Mouse (Mus musculus) lung, embryonic 15.5 days (tissue): ENCODE measurements around the gene Arhgap24. TPM values are rescaled to one million over a fixed set of nuclear protein-coding genes. Genes with fewer than 3 reads are reported as not detected.
A peak's percentile ranks its signal among the peaks of the same experiment; 100 is the strongest.
"Not testable (repeated sequence)": the region's sequence is repeated elsewhere in the genome, so short reads cannot be mapped to it uniquely, and the experiment has no call there.

Source experiments
- ATAC-seq: fragments of 200-750 bp; cut with Nextera tagmentation; 2 replicates; pipeline ENCODE4 v1.8.0; 2017; ENCODE audit warnings: moderate number of reproducible peaks, borderline replicate concordance; ENCODE audit not compliant: low FRiP score, low TSS enrichment; ENCODE audit errors: extremely low read depth
- H3K27ac ChIP-seq: fragments of 300-500 bp; sonication (generic); 2 replicates; pipeline ENCODE4 v1.5.1; 2015; ENCODE audit warnings: moderate library complexity, mild to moderate bottlenecking, inconsistent platforms
- H3K27me3 ChIP-seq: fragments of 300-500 bp; sonication (generic); 2 replicates; pipeline ENCODE4 v1.6.1; 2015; ENCODE audit warnings: inconsistent platforms
- H3K36me3 ChIP-seq: fragments of 300-500 bp; sonication (generic); 2 replicates; pipeline ENCODE4 v1.6.1; 2015; ENCODE audit warnings: inconsistent platforms
- H3K4me1 ChIP-seq: fragments of 300-500 bp; sonication (generic); 2 replicates; pipeline ENCODE4 v1.6.1; 2015; ENCODE audit warnings: inconsistent platforms
- H3K4me2 ChIP-seq: fragments of 300-500 bp; sonication (generic); 2 replicates; pipeline ENCODE4 v1.6.1; 2015; ENCODE audit warnings: inconsistent platforms, mild to moderate bottlenecking, moderate library complexity
- H3K4me3 ChIP-seq: fragments of 300-500 bp; sonication (generic); 2 replicates; pipeline ENCODE4 v1.5.1; 2015; ENCODE audit warnings: mild to moderate bottlenecking, inconsistent platforms
- H3K9ac ChIP-seq: fragments of 300-500 bp; sonication (generic); 2 replicates; pipeline ENCODE4 v1.6.1; 2015; ENCODE audit warnings: inconsistent platforms
- H3K9me3 ChIP-seq: fragments of 300-500 bp; sonication (generic); 2 replicates; pipeline ENCODE4 v1.6.1; 2016; ENCODE audit warnings: inconsistent platforms
- WGBS: fragments of 180-500 bp; shearing (Covaris S2); methylation state at CpG from one replicate; pipeline ENCODE4 v1.1.7; 2015; 5-methylcytosine and 5-hydroxymethylcytosine counted together
- polyA plus RNA-seq: library from polyadenylated mRNA; unstranded; fragments of >200 nt; fragmentation: Nextera tagmentation; extraction: Ambion mirVana; gene quantifications from 2 replicates; pipeline ENCODE4 v1.2.1, GENCODE M21; 2015

Gene Arhgap24
- polyA plus RNA-seq, 1 experiment from 2014 or later = 35.3 TPM

GRCm38 (mm10) chr5:102926786-102927185 is 445.6 kb downstream of the Arhgap24 start:
- ATAC-seq = no peak

GRCm38 (mm10) chr5:102930161-102930560 is 449.0 kb downstream of the Arhgap24 start:
- Histone ChIP-seq H3K4me1 (no peaks in the 10 kb centered on the region), H3K4me2 (no peak overlapping the region), H3K9ac (no peak overlapping the region), H3K36me3 (no peaks in the 10 kb centered on the region), H3K9me3 (no peaks in the 10 kb centered on the region), H3K4me3 (no peak overlapping the region), H3K27ac (no peak overlapping the region), H3K27me3 (no peaks in the 10 kb centered on the region)
- WGBS = 50% methylated on average over 6 of the region's 6 CpGs
- no peak for ATAC-seq

More at GRCm38 (mm10) chr5:102926786-102927185, 445.6 kb downstream of the Arhgap24 start:
- no peak overlapping the region for H3K4me3 ChIP-seq
- no peaks in the 10 kb centered on the region for H3K9me3 ChIP-seq
- 76% methylated on average over 5 of the region's 5 CpGs for WGBS
- no peaks in the 10 kb centered on the region for H3K27me3 ChIP-seq
- H3K4me1 ChIP-seq = no peaks in the 10 kb centered on the region
- H3K9ac ChIP-seq = no peak overlapping the region
- no peak overlapping the region for H3K27ac ChIP-seq
- H3K36me3 ChIP-seq = no peaks in the 10 kb centered on the region
- no peak overlapping the region for H3K4me2 ChIP-seq

- not testable (repeated sequence) for H3K4me2 ChIP-seq, ATAC-seq, H3K9ac ChIP-seq, H3K27ac ChIP-seq, H3K4me1 ChIP-seq, H3K36me3 ChIP-seq, H3K4me3 ChIP-seq, H3K27me3 ChIP-seq, H3K9me3 ChIP-seq
- WGBS = 71% methylated on average over 17 of the region's 17 CpGs
Observed at GRCm38 (mm10) chr5:102943864-102944630, 462.9 kb downstream of the Arhgap24 start.

- peak overlapping the region; percentile 38; the same call in 1 of the 2 replicates for H3K4me2 ChIP-seq
- no peaks in the 10 kb centered on the region for H3K36me3 ChIP-seq
- no peak overlapping the region for H3K27ac ChIP-seq
- H3K27me3 ChIP-seq = no peaks in the 10 kb centered on the region
- H3K9ac ChIP-seq = no peak overlapping the region
- H3K4me1 ChIP-seq = no peaks in the 10 kb centered on the region
- H3K9me3 ChIP-seq = no peaks in the 10 kb centered on the region
- WGBS = 55% methylated on average over 8 of the region's 8 CpGs
- no peak overlapping the region for H3K4me3 ChIP-seq
- no peak for ATAC-seq
Observed at GRCm38 (mm10) chr5:102946625-102947024, 465.4 kb downstream of the Arhgap24 start.

GRCm38 (mm10) chr5:102947061-102947711 is 466.0 kb downstream of the Arhgap24 start:
- Histone ChIP-seq H3K9me3 (no peaks in the 10 kb centered on the region), H3K27ac (no peak overlapping the region), H3K9ac (no peak overlapping the region), H3K4me1 (no peaks in the 10 kb centered on the region), H3K36me3 (no peaks in the 10 kb centered on the region), H3K4me2 (peak overlapping the region; percentile 38; the same call in 1 of the 2 replicates), H3K4me3 (no peak overlapping the region), H3K27me3 (no peaks in the 10 kb centered on the region)
- ATAC-seq = peak; percentile 72; the same call in 1 of the 2 replicates
- 47% methylated on average over 8 of the region's 8 CpGs for WGBS
